In the genomic region with DNA sequence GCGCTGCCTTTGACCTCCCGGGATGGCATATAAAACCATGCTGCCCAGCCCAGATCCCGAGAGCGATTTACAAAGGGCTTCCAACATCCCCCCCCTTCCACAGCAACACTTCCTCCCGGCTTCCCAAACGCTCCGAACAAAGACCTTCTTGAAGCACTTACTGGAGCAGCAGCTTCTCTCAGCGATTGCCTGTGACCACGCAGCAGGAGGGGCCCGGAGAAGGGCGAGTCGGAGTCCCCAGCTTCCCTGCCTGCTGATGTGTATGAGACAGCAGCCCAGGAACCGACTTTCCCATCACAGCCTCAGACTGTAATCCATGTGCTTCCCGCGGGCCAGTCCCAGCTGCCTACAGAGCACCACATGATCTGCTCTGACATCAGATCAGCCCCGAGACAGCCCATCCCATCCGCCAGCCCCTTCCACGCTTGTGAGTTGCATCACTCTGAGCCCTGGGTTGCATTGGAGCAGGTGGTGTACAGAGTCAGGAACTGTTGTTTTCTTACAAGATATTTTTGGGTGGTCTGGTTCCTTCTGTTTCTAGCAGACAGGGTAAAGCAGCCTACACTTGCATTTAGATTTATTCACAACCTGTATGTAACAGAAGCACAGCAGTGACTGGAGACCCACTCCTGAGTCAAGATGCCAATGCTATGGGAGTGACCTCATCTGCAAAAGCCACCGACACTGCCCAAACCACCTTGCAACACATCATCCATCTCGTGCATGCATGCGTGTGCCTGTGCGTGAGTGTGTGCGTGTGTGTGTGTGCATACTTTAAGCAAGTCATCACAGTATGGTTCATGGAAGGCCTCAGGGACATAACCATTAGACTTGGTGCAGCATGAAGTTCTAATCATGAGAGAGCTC, we compare ENCODE assay signal across 8 mouse cellular contexts.
DNase-seq lines count a peak whose midpoint lies in the region; ATAC-seq and TF ChIP-seq lines count a peak whose summit lies in the region.

No protein-coding gene starts in this region.

- H3K27me3 ChIP-seq in embryonic facial prominence, embryonic 11.5 days (ENCODE audit: control insufficient read depth, insufficient read depth, low read length), result no peaks in the 10 kb centered on the region
- H3K27me3 ChIP-seq in liver, embryonic 11.5 days (replicated peaks; ENCODE audit: control insufficient read depth, insufficient read depth, low read length), result no peaks in the 10 kb centered on the region
- H3K27me3 ChIP-seq in myocyte (ENCODE audit: control insufficient read depth, insufficient read depth, insufficient read length), result no peaks in the 10 kb centered on the region

- no peaks in the 10 kb centered on the region for H3K9me3 ChIP-seq in embryonic facial prominence, embryonic 11.5 days (replicated peaks; ENCODE audit: control insufficient read depth, low read length)
- no peaks in the 10 kb centered on the region for H3K9me3 ChIP-seq in liver, embryonic 11.5 days (ENCODE audit: control insufficient read depth, low read length)

- peak overlapping the region; percentile 9 for H3ac ChIP-seq in myocyte (ENCODE audit: control insufficient read depth, insufficient read length)

- peak overlapping the region; percentile 41 for H3K4me3 ChIP-seq in embryonic facial prominence, embryonic 11.5 days (ENCODE audit: low read depth, low read length)
- peak overlapping the region; percentile 43 for H3K4me3 ChIP-seq in liver, embryonic 11.5 days (ENCODE audit: low read depth, low read length)
- H3K4me3 ChIP-seq in myocyte, result peak overlapping the region; percentile 79

- DNase-seq in spleen, postnatal 10 days (ENCODE audit: low spot score in 2 of 2), result peak; percentile 13 to 32
- DNase-seq in spleen, adult 12 weeks (ENCODE audit: low spot score), result no peak
- peak; percentile 88 for DNase-seq in embryonic facial prominence, embryonic 11.5 days (ENCODE audit: low spot score)
- peak; percentile 99 for DNase-seq in heart, adult 11 months
- peak; percentile 58 for DNase-seq in kidney, postnatal 10 days
- DNase-seq in liver, embryonic 11.5 days (ENCODE audit: low spot score), result peak; percentile 69
- peak; percentile 21 for DNase-seq in testis, postnatal 14 days (ENCODE audit: low spot score)

- peak overlapping the region; percentile 52 for H3K9ac ChIP-seq in embryonic facial prominence, embryonic 11.5 days (replicated peaks; ENCODE audit: low read length)
- H3K9ac ChIP-seq in liver, embryonic 11.5 days (ENCODE audit: low read depth, low read length), result peak overlapping the region; percentile 21

- peak overlapping the region; percentile 49 for H3K4me2 ChIP-seq in embryonic facial prominence, embryonic 11.5 days (ENCODE audit: low read depth, low read length)
- H3K4me2 ChIP-seq in liver, embryonic 11.5 days, result peak overlapping the region; percentile 71
- H3K4me2 ChIP-seq in myocyte (ENCODE audit: low read depth), result peak overlapping the region; percentile 89

- peak overlapping the region; percentile 8; the same call in 1 of the 2 replicates for H3K27ac ChIP-seq in embryonic facial prominence, embryonic 11.5 days (replicated peaks; ENCODE audit: low read depth, low read length)
- H3K27ac ChIP-seq in liver, embryonic 11.5 days (ENCODE audit: low read depth, low read length), result no peak overlapping the region

- no peaks in the 10 kb centered on the region for H3K4me1 ChIP-seq in embryonic facial prominence, embryonic 11.5 days (ENCODE audit: control insufficient read depth, insufficient read depth, low read length)
- H3K4me1 ChIP-seq in liver, embryonic 11.5 days (replicated peaks; ENCODE audit: control insufficient read depth, insufficient read depth, low read length), result no peaks in the 10 kb centered on the region; the same call in 1 of the 2 replicates

- peaks cover 20% of the 10 kb centered on the region for H3K79me2 ChIP-seq in myocyte (ENCODE audit: control insufficient read depth, insufficient read depth)

- TF ChIP-seq POLR2A in myocyte (IDR thresholded peaks at IDR 0.05; ENCODE audit: insufficient read length, low read depth), result peak; percentile 86

- 17% methylated on average over 22 of the region's 23 CpGs for WGBS in embryonic facial prominence, embryonic 11.5 days
- WGBS in liver, embryonic 11.5 days, result 18% methylated on average over 23 of the region's 23 CpGs

- peak; percentile 98 for ATAC-seq in embryonic facial prominence, embryonic 11.5 days (replicated peaks; ENCODE audit: insufficient number of reproducible peaks, low FRiP score, low TSS enrichment, low read depth)
- ATAC-seq in liver, embryonic 11.5 days (replicated peaks; ENCODE audit: low FRiP score), result peak; percentile 81

- no peaks in the 10 kb centered on the region for H3K36me3 ChIP-seq in embryonic facial prominence, embryonic 11.5 days (replicated peaks; ENCODE audit: control insufficient read depth, insufficient read depth, low read depth, low read length)
- H3K36me3 ChIP-seq in liver, embryonic 11.5 days (ENCODE audit: control insufficient read depth, insufficient read depth, low read length), result no peaks in the 10 kb centered on the region
- H3K36me3 ChIP-seq in myocyte (ENCODE audit: control insufficient read depth, insufficient read depth), result no peaks in the 10 kb centered on the region

TF ChIP-seq in myocyte, 11 proteins besides CTCF, POLR2A, EP300 and RAD21:
- TF ChIP-seq SRF (IDR thresholded peaks at IDR 0.05; ENCODE audit: control insufficient read depth, insufficient read length, low read depth), result no peak
- TF ChIP-seq USF1 (IDR thresholded peaks at IDR 0.05; ENCODE audit: low read depth), result peak; percentile 31
- no peak for TF ChIP-seq TCF12 (IDR thresholded peaks at IDR 0.05; ENCODE audit: insufficient read depth, poor library complexity, severe bottlenecking)
- TF ChIP-seq POLR2AphosphoS2 (IDR thresholded peaks at IDR 0.05; ENCODE audit: insufficient read length, low read depth), result peak; percentile 92
- TF ChIP-seq MAX (IDR thresholded peaks at IDR 0.05; ENCODE audit: low read depth), result peak; percentile 22
- TF ChIP-seq CEBPB (IDR thresholded peaks at IDR 0.05; ENCODE audit: insufficient read depth, poor library complexity, severe bottlenecking), result peak; percentile 82
- peak in 2 of 3 experiments; percentile 23 to 64 for TF ChIP-seq MYOD1 (IDR thresholded peaks at IDR 0.05; ENCODE audit: control insufficient read depth in 1 of 3, insufficient read length in 2 of 3, low read depth in 2 of 3)
- TF ChIP-seq MYOG (IDR thresholded peaks at IDR 0.05; ENCODE audit: control insufficient read depth in 1 of 3, insufficient read depth in 1 of 3, insufficient read length in 2 of 3, low read depth in 2 of 3), result peak in 1 of 3 experiments; percentile 70
